7 mouse cellular contexts compared by ENCODE assay signal in genomic region chr7:73741392-73741791, GRCm38 (mm10). TPM values are rescaled to one million over a fixed set of nuclear protein-coding genes. Genes with fewer than 3 reads are reported as not detected.
DNase-seq lines count a peak whose midpoint lies in the region; ATAC-seq and TF ChIP-seq lines count a peak whose summit lies in the region.

No protein-coding gene starts in this region.

- H3K27ac ChIP-seq in hindbrain, embryonic 11.5 days (ENCODE audit: low read depth, low read length) = no peak overlapping the region
- H3K27ac ChIP-seq in lung, embryonic 15.5 days = peak overlapping the region; percentile 87
- peak overlapping the region; percentile 86 for H3K27ac ChIP-seq in stomach, postnatal 0 days (replicated peaks)

- DNase-seq in hindbrain, embryonic 11.5 days (ENCODE audit: low spot score) = peak; percentile 20
- DNase-seq in stomach, postnatal 0 days (ENCODE audit: low spot score) = no peak
- DNase-seq in MN1 (ENCODE audit: low spot score) = no peak
- no peak for DNase-seq in left cerebral cortex, postnatal 10 days (ENCODE audit: extremely low spot score in 1 of 2, low spot score in 2 of 2)

- no peak for TF ChIP-seq EP300 in stomach, postnatal 0 days (optimal IDR thresholded peaks at IDR 0.05)

- H3K36me3 ChIP-seq in megakaryocyte, embryonic 14.5 days (replicated peaks; ENCODE audit: low read length) = no peaks in the 10 kb centered on the region
- H3K36me3 ChIP-seq in hindbrain, embryonic 11.5 days (ENCODE audit: control insufficient read depth, insufficient read depth, low read length) = no peaks in the 10 kb centered on the region
- no peaks in the 10 kb centered on the region for H3K36me3 ChIP-seq in lung, embryonic 15.5 days
- H3K36me3 ChIP-seq in stomach, postnatal 0 days (ENCODE audit: control insufficient read depth, insufficient read depth, low read length) = no peaks in the 10 kb centered on the region

- ATAC-seq in megakaryocyte, adult 5-6 weeks (ENCODE audit: poor library complexity, severe bottlenecking) = no peak
- ATAC-seq in hindbrain, embryonic 11.5 days (ENCODE audit: low FRiP score) = no peak
- no peak for ATAC-seq in lung, embryonic 15.5 days (ENCODE audit: borderline replicate concordance, extremely low read depth, low FRiP score, low TSS enrichment)
- ATAC-seq in stomach, postnatal 0 days (ENCODE audit: low FRiP score, low TSS enrichment) = no peak

- peaks cover 52% of the 10 kb centered on the region for H3K27me3 ChIP-seq in megakaryocyte, embryonic 14.5 days (replicated peaks)
- peaks cover 25% of the 10 kb centered on the region for H3K27me3 ChIP-seq in hindbrain, embryonic 11.5 days (ENCODE audit: control insufficient read depth, insufficient read depth, low read length)
- H3K27me3 ChIP-seq in lung, embryonic 15.5 days = peaks cover 14% of the 10 kb centered on the region; the same call in 1 of the 2 replicates
- no peaks in the 10 kb centered on the region for H3K27me3 ChIP-seq in stomach, postnatal 0 days (ENCODE audit: control insufficient read depth, insufficient read depth, low read length)

- peak overlapping the region; percentile 92 for H3K4me3 ChIP-seq in megakaryocyte, embryonic 14.5 days (replicated peaks)
- H3K4me3 ChIP-seq in hindbrain, embryonic 11.5 days (ENCODE audit: low read depth, low read length) = 0 out of 2 replicates have a peak overlapping the region, but pooled peaks have one; percentile 2
- peak overlapping the region; percentile 57 for H3K4me3 ChIP-seq in lung, embryonic 15.5 days
- H3K4me3 ChIP-seq in stomach, postnatal 0 days (ENCODE audit: low read depth, low read length) = peak overlapping the region; percentile 68

- intact Hi-C loops in left cerebral cortex, postnatal 10 days (cut with DNase I) = loop anchor here (10.0 kb wide), 1 partner anchor 613 kb away; no protein-coding TSS in a partner anchor

- H3K9ac ChIP-seq in hindbrain, embryonic 11.5 days (ENCODE audit: low read depth, low read length) = 0 out of 2 replicates have a peak overlapping the region, but pooled peaks have one; percentile 17
- H3K9ac ChIP-seq in lung, embryonic 15.5 days = peak overlapping the region; percentile 59
- H3K9ac ChIP-seq in stomach, postnatal 0 days (ENCODE audit: low read length) = peak overlapping the region; percentile 72

- peaks cover under 1% of the 10 kb centered on the region for H3K9me3 ChIP-seq in megakaryocyte, embryonic 14.5 days
- no peaks in the 10 kb centered on the region for H3K9me3 ChIP-seq in hindbrain, embryonic 11.5 days (ENCODE audit: control insufficient read depth, low read length)
- H3K9me3 ChIP-seq in lung, embryonic 15.5 days = no peaks in the 10 kb centered on the region
- H3K9me3 ChIP-seq in stomach, postnatal 0 days (ENCODE audit: control insufficient read depth, low read length) = no peaks in the 10 kb centered on the region

- peaks cover 15% of the 10 kb centered on the region for H3K4me1 ChIP-seq in megakaryocyte, embryonic 14.5 days
- no peaks in the 10 kb centered on the region for H3K4me1 ChIP-seq in hindbrain, embryonic 11.5 days (replicated peaks; ENCODE audit: control insufficient read depth, insufficient read depth, low read length)
- H3K4me1 ChIP-seq in lung, embryonic 15.5 days = peaks cover 24% of the 10 kb centered on the region
- H3K4me1 ChIP-seq in stomach, postnatal 0 days (replicated peaks; ENCODE audit: control insufficient read depth, insufficient read depth) = peaks cover 9% of the 10 kb centered on the region; the same call in 1 of the 2 replicates

- peak overlapping the region; percentile 77 for H3K4me2 ChIP-seq in hindbrain, embryonic 11.5 days (replicated peaks; ENCODE audit: low read depth, low read length)
- H3K4me2 ChIP-seq in lung, embryonic 15.5 days = peak overlapping the region; percentile 94
- H3K4me2 ChIP-seq in stomach, postnatal 0 days (replicated peaks; ENCODE audit: low read depth) = peak overlapping the region; percentile 96

- WGBS in hindbrain, embryonic 11.5 days = 69% methylated on average over 5 of the region's 5 CpGs
- WGBS in lung, embryonic 15.5 days = 23% methylated on average over 5 of the region's 5 CpGs
- 25% methylated on average over 5 of the region's 5 CpGs for WGBS in stomach, postnatal 0 days

- no peak for TF ChIP-seq CTCF in stomach, postnatal 0 days (IDR thresholded peaks at IDR 0.05; ENCODE audit: low read depth)

RNA-seq across cellular contexts. Expression of gene Fam174b, which starts 1.3 kb away (rescaled TPM):
- polyA plus RNA-seq in megakaryocyte, embryonic 14.5 days (2012; ENCODE audit: insufficient read depth, low replicate concordance) = 3.3 and 5.4 TPM in 2 replicates
- total RNA-seq in megakaryocyte, adult 5-6 weeks (2015) = 1.4 and 1.9 TPM in 2 replicates
- 2.9 and 8.1 TPM in 2 replicates for total RNA-seq in megakaryocyte, adult 5-6 weeks (2017)
- 28.4 and 29.4 TPM in 2 replicates for polyA plus RNA-seq in hindbrain, embryonic 11.5 days (2014; fragmentation: Nextera tagmentation; extraction: Ambion mirVana)
- polyA plus RNA-seq in lung, embryonic 15.5 days (2015; fragmentation: Nextera tagmentation; extraction: Ambion mirVana) = 83.7 and 84.4 TPM in 2 replicates
- 48.6 and 49.2 TPM in 2 replicates for polyA plus RNA-seq in stomach, postnatal 0 days (2015; fragmentation: Nextera tagmentation; extraction: Ambion mirVana)
- 10 to 100 TPM; 38.3 to 39.6 TPM for total RNA-seq in left cerebral cortex, postnatal 10 days (2021)

Comparison
In these comparisons a context has a peak if more than half of its experiments do, and no peak if none do; other contexts are left out.
1. H3K4me3 ChIP-seq: peak in every context shown above with its lines; median percentile 92 in megakaryocyte, embryonic 14.5 days; 68 in stomach, postnatal 0 days; 57 in lung, embryonic 15.5 days; 2 in hindbrain, embryonic 11.5 days.
2. H3K9ac ChIP-seq: peak in every context shown above with its lines; median percentile 72 in stomach, postnatal 0 days; 59 in lung, embryonic 15.5 days; 17 in hindbrain, embryonic 11.5 days.